Mouse (Mus musculus) MEL (cell line): ENCODE data around the gene Lpar3.

ENCODE experiments used
- CTCF ChIP-seq, 3 experiments: IDR thresholded peaks in 2 of 3; conservative IDR thresholded peaks in 1 of 3; 2 replicates each; pipeline ENCODE4 v1.5.1; 2011 to 2012; ENCODE audit warnings: low read length in 3 of 3, low read depth in 2 of 3, mild to moderate bottlenecking in 2 of 3, improper control_type of control experiment in 1 of 3, inconsistent platforms in 1 of 3, mixed read lengths in 1 of 3, moderate library complexity in 1 of 3; ENCODE audit not compliant: control insufficient read depth in 1 of 3, insufficient read depth in 1 of 3, poor library complexity in 1 of 3, severe bottlenecking in 1 of 3
- KAT2A ChIP-seq: conservative IDR thresholded peaks from 2 replicates; pipeline ENCODE4 v1.6.1; 2012; ENCODE audit warnings: low read depth, low read length, improper control_type of control experiment, inconsistent platforms
- MXI1 ChIP-seq: IDR thresholded peaks from 2 replicates; pipeline ENCODE4 v1.6.1; 2011; ENCODE audit warnings: mild to moderate bottlenecking, low read depth, low read length, improper control_type of control experiment
- USF1 ChIP-seq: IDR thresholded peaks from 2 replicates; pipeline ENCODE4 v1.6.1; 2014; ENCODE audit warnings: low read depth, mild to moderate bottlenecking, inconsistent platforms, low read length, improper control_type of control experiment, moderate library complexity

- TF ChIP-seq MXI1 (no peak), KAT2A (no peak), CTCF (IDR thresholded peaks at IDR 0.05 in 2 of 3, conservative IDR thresholded peaks at IDR 0.05 in 1 of 3; ENCODE audit: control insufficient read depth in 1 of 3, insufficient read depth in 1 of 3, low read depth in 2 of 3, low read length in 3 of 3, poor library complexity in 1 of 3, severe bottlenecking in 1 of 3) (no peak), USF1 (no peak)
Measured at GRCm38 (mm10) chr3:146302451-146302850, 81.7 kb downstream of the Lpar3 start.
